Mouse (Mus musculus) cerebellum, adult 11-12 months (tissue): ENCODE results near the gene Rsph10b.
"Not testable (repeated sequence)": the region's sequence is repeated elsewhere in the genome, so short reads cannot be mapped to it uniquely, and the experiment has no call there.

Experiments
- DNase-seq: peaks from one replicate; pipeline ENCODE4 v3.0.0; 2022

Rsph10b gene

GRCm38 (mm10) chr5:143994632-143995365 lies 62.0 kb downstream of the Rsph10b start:
- DNase-seq: no peak

- DNase-seq: no peak
These were observed 66.6 kb downstream of the Rsph10b start for GRCm38 (mm10) chr5:143999409-143999808.

GRCm38 (mm10) chr5:144002461-144003192 lies 69.8 kb downstream of the Rsph10b start:
- DNase-seq: no peak

GRCm38 (mm10) chr5:144013366-144014134 lies 80.7 kb downstream of the Rsph10b start:
- DNase-seq: not testable (repeated sequence)

- peak; percentile 81 for DNase-seq
These were observed 81.9 kb downstream of the Rsph10b start, which contains the start of gene Ccz1 for GRCm38 (mm10) chr5:144014551-144015311. Ccz1 (minus strand) TSS chr5:144014877.

DNA sequence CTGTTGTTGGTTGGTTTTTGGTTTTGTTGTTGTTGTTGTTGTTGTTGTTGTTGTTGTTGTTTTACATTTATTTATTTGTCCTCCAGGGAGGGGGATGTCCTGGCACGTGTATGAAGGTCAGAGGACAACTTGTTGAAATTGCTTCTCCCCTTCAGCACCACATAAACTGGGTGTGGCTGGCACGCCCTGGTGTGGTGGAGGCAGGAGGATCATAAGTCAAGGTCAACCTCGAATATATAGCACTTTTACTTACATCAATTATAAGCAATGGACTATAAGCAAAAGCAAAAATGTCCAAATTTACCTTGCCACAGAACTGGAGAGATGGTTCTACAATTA lies 82.4 kb downstream of the Rsph10b start:
- no peak for DNase-seq

DNA sequence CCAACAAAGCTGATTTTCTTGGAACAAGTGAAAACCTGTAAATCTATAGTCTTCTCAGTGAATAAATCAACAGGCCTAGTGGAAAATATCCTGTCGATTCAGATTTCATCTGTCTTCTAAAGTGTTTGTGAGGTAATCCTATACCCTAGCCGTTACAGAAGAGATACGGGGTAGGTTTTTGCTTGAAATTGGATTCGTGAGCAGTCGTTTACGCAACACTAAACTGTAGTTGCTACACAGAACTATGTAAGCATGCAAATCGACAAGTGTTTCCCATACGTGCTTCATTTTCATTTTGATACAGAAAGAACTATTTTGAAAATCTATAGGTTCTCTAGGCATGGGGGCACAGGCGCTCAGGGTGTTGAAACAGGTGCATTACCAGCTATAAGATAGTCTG lies 83.0 kb downstream of the Rsph10b start:
- DNase-seq: no peak

DNA sequence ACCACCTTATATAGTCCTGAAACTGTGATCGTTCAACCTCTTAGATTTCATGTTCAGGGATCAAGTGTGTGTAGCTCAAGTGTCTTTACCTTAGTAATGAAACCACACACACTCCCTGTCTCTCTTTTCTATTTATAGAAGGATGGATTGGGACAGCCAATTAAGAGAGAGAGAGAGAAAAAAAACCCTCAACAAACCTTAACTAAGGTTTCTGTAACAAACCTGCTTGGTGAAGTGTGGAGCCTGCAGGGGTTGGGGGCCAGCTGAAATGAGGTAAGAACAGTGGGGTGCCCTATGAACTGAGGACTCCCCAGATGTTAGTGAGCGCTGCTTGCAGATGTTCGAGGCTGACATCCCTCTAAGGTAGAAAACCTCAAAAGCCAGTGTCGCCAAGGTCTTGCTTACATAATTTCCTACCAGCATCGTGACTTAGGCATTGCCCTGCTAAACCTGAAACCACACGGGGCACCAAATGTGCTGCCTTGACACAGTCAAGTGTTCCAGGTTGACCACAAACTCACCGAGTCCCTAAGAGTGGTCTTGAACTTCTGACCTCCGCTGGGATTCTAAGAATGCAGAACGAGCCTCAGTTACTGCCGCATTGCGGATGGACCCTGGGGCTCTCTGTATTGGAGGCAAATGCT lies 93.9 kb downstream of the Rsph10b start, which contains the start of gene Ocm:
Gene Ocm (minus strand): TSS at position 51 of the 644 bp plus-strand sequence.
- no peak for DNase-seq

GRCm38 (mm10) chr5:144032491-144032890 lies 99.7 kb downstream of the Rsph10b start:
- DNase-seq: no peak

GRCm38 (mm10) chr5:144034567-144034966 lies 101.7 kb downstream of the Rsph10b start:
- no peak for DNase-seq
